Mouse (Mus musculus) macrophage (primary cell): Measurements from ENCODE around the gene F7. TPM values are rescaled to one million over a fixed set of nuclear protein-coding genes. Genes with fewer than 3 reads are reported as not detected.
A peak's percentile ranks its signal among the peaks of the same experiment; 100 is the strongest.

Experiments
- H3K27ac ChIP-seq: fragments of 350-480 bp; formaldehyde crosslinking; 2 replicates; pipeline ENCODE4 v1.9.0; 2021
- H3K36me3 ChIP-seq: fragments of 350-480 bp; formaldehyde crosslinking; 2 replicates; pipeline ENCODE4 v1.9.0; 2021; ENCODE audit errors: inconsistent target
- H3K4me3 ChIP-seq: fragments of 350-480 bp; formaldehyde crosslinking; 2 replicates; pipeline ENCODE4 v1.9.0; 2021; ENCODE audit errors: inconsistent target
- H3K79me2 ChIP-seq: fragments of 350-480 bp; formaldehyde crosslinking; 2 replicates; pipeline ENCODE4 v1.9.0; 2021; ENCODE audit errors: inconsistent target
- WGBS: methylation state at CpG from one replicate; pipeline ENCODE4 v1.1.7; 2026; ENCODE audit warnings: inconsistent platforms; ENCODE audit not compliant: missing documents; 5-methylcytosine and 5-hydroxymethylcytosine counted together
- polyA plus RNA-seq: library from polyadenylated mRNA; stranded (reverse); fragments of 250-400 nt; gene quantifications from 3 replicates; pipeline ENCODE4 v1.2.4, GENCODE M21; 2018; ENCODE audit warnings: inconsistent platforms
- total RNA-seq, 78 experiments: library from RNA; depleted of rRNA; stranded (reverse); fragments of 250-400 nt; gene quantifications; 1 replicate in 9 of 78; 2 replicates in 24 of 78; 3 replicates in 43 of 78; 4 replicates in 2 of 78; pipeline ENCODE4 v1.2.4; 2018; ENCODE audit warnings: inconsistent platforms in 56 of 78

The F7 gene
- total RNA-seq (2018; cell fraction: chromatin; rRNA removed), result 10 to 100 TPM in 1 of 26 experiments, 1 to 10 TPM in 25; 4.2 to 11.8 (median 7.6) TPM
- total RNA-seq (2018; cell fraction: cytosol; rRNA removed), result 1 to 10 TPM; 1.1 to 6.2 (median 2.9) TPM
- 10 to 100 TPM in 12 of 26 experiments, 1 to 10 TPM in 14; 5.2 to 20.3 (median 8.6) TPM for total RNA-seq (2018; cell fraction: nucleus; rRNA removed)
- 1.3 to 5.2 TPM (median 2.3 TPM) in 3 replicates for polyA plus RNA-seq

GRCm38 (mm10) chr8:13025487-13026224 is at the start of gene F7:
F7 (plus strand) TSS chr8:13026034.
- H3K79me2 ChIP-seq, result no peaks in the 10 kb centered on the region
- H3K27ac ChIP-seq, result peak within 1 kb of the TSS; percentile 71
- no peak within 1 kb of the TSS for H3K4me3 ChIP-seq
- no peaks in the 10 kb centered on the region for H3K36me3 ChIP-seq
- WGBS, result 91% methylated on average over 10 of the region's 10 CpGs

GRCm38 (mm10) chr8:12976290-12976689 is 49.5 kb upstream of the F7 start:
- 40% methylated on average over 11 of the region's 11 CpGs for WGBS
- Histone ChIP-seq H3K27ac (no peak overlapping the region), H3K79me2 (no peaks in the 10 kb centered on the region), H3K36me3 (no peaks in the 10 kb centered on the region), H3K4me3 (no peak overlapping the region)

- Histone ChIP-seq H3K79me2 (no peaks in the 10 kb centered on the region), H3K36me3 (no peaks in the 10 kb centered on the region), H3K27ac (no peak overlapping the region), H3K4me3 (no peak overlapping the region)
- WGBS, result 17% methylated on average over 5 of the region's 5 CpGs
Observed at GRCm38 (mm10) chr8:12976723-12977122, 49.1 kb upstream of the F7 start.

- Histone ChIP-seq H3K27ac (no peak overlapping the region), H3K36me3 (no peaks in the 10 kb centered on the region), H3K79me2 (no peaks in the 10 kb centered on the region), H3K4me3 (no peak overlapping the region)
- WGBS, result 7% methylated on average over 12 of the region's 12 CpGs
Observed at GRCm38 (mm10) chr8:12977325-12977724, 48.5 kb upstream of the F7 start.

GRCm38 (mm10) chr8:12978308-12978707 is 47.5 kb upstream of the F7 start:
- Histone ChIP-seq H3K79me2 (no peaks in the 10 kb centered on the region), H3K4me3 (no peak overlapping the region), H3K27ac (no peak overlapping the region), H3K36me3 (no peaks in the 10 kb centered on the region)
- 94% methylated on average over 2 of the region's 2 CpGs for WGBS

- H3K79me2 ChIP-seq, result no peaks in the 10 kb centered on the region
- WGBS, result 35% methylated on average over 4 of the region's 5 CpGs
- H3K27ac ChIP-seq, result no peak overlapping the region
- H3K36me3 ChIP-seq, result no peaks in the 10 kb centered on the region
- H3K4me3 ChIP-seq, result no peak overlapping the region
Observed at GRCm38 (mm10) chr8:12978726-12979125, 47.1 kb upstream of the F7 start.

GRCm38 (mm10) chr8:12983681-12984467 is 42.0 kb upstream of the F7 start:
- Histone ChIP-seq H3K79me2 (no peaks in the 10 kb centered on the region; the same call in 1 of the 2 replicates), H3K4me3 (no peak overlapping the region), H3K36me3 (no peaks in the 10 kb centered on the region), H3K27ac (no peak overlapping the region)
- 53% methylated on average over 18 of the region's 18 CpGs for WGBS

- 87% methylated on average over 17 of the region's 17 CpGs for WGBS
- no peak overlapping the region for H3K4me3 ChIP-seq
- H3K27ac ChIP-seq, result no peak overlapping the region
- H3K79me2 ChIP-seq, result no peaks in the 10 kb centered on the region; the same call in 1 of the 2 replicates
- no peaks in the 10 kb centered on the region for H3K36me3 ChIP-seq
Observed at GRCm38 (mm10) chr8:12984601-12985243, 41.1 kb upstream of the F7 start.

GRCm38 (mm10) chr8:12985259-12985658 is 40.6 kb upstream of the F7 start:
- WGBS, result 70% methylated on average over 11 of the region's 13 CpGs
- no peaks in the 10 kb centered on the region; the same call in 1 of the 2 replicates for H3K79me2 ChIP-seq
- no peak overlapping the region for H3K4me3 ChIP-seq
- H3K27ac ChIP-seq, result no peak overlapping the region
- H3K36me3 ChIP-seq, result no peaks in the 10 kb centered on the region

GRCm38 (mm10) chr8:12987571-12987970 is 38.3 kb upstream of the F7 start:
- 94% methylated on average over 8 of the region's 8 CpGs for WGBS
- Histone ChIP-seq H3K4me3 (no peak overlapping the region), H3K79me2 (no peaks in the 10 kb centered on the region; the same call in 1 of the 2 replicates), H3K36me3 (no peaks in the 10 kb centered on the region), H3K27ac (no peak overlapping the region)

GRCm38 (mm10) chr8:12988722-12989430 is 37.0 kb upstream of the F7 start:
- WGBS, result 90% methylated on average over 13 of the region's 13 CpGs

GRCm38 (mm10) chr8:12991411-12991810 is 34.4 kb upstream of the F7 start:
- H3K36me3 ChIP-seq, result no peaks in the 10 kb centered on the region
- 89% methylated on average over 8 of the region's 10 CpGs for WGBS

More at GRCm38 (mm10) chr8:12988722-12989430, 37.0 kb upstream of the F7 start:
- H3K79me2 ChIP-seq, result no peaks in the 10 kb centered on the region; the same call in 1 of the 2 replicates
- no peaks in the 10 kb centered on the region for H3K36me3 ChIP-seq
- no peak overlapping the region for H3K4me3 ChIP-seq
- H3K27ac ChIP-seq, result no peak overlapping the region

GRCm38 (mm10) chr8:12994468-12994867 is 31.4 kb upstream of the F7 start:
- H3K4me3 ChIP-seq, result no peak overlapping the region

More at GRCm38 (mm10) chr8:12991411-12991810, 34.4 kb upstream of the F7 start:
- no peaks in the 10 kb centered on the region for H3K79me2 ChIP-seq
- no peak overlapping the region for H3K4me3 ChIP-seq
- no peak overlapping the region for H3K27ac ChIP-seq

GRCm38 (mm10) chr8:12995481-12995880 is 30.4 kb upstream of the F7 start:
- Histone ChIP-seq H3K36me3 (no peaks in the 10 kb centered on the region), H3K79me2 (no peaks in the 10 kb centered on the region), H3K4me3 (no peak overlapping the region), H3K27ac (no peak overlapping the region)
- WGBS, result 80% methylated on average over 5 of the region's 5 CpGs

More at GRCm38 (mm10) chr8:12994468-12994867, 31.4 kb upstream of the F7 start:
- WGBS, result 93% methylated on average over 5 of the region's 5 CpGs
- no peaks in the 10 kb centered on the region for H3K79me2 ChIP-seq
- H3K27ac ChIP-seq, result no peak overlapping the region
- no peaks in the 10 kb centered on the region for H3K36me3 ChIP-seq
